Mouse (Mus musculus): ENCODE results near the gene Nfatc3.

Gene Nfatc3

DNA sequence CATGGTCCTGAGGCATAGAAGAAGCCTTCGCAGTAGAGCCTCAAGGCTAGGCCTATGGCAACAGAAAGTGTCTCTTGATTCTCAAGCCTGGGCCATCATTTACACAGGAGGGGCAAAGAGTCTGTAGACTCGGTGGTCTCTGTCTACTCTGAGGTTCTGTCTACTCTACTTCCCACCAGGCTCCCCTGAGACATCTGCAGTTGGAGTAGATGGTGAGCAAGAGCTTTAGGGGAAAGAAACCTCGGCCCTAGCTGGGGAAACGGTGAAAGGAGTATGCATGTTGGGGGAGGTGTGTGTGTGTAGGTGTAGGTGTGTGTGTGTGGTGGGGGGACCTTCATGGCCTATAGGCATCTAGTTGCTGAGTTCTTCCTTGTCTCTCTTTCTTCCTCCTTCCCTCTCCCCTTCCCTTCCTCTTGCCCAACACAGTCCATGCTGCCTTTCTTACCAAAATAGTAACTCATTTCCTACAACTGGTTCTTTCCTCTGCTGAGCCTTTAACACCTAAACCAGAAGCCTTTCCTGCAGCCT, 2.1 kb upstream of the Nfatc3 start:
- no peak for DNase-seq (ENCODE audit: low read depth, low spot score)

- DNase-seq (ENCODE audit: low read depth, low spot score) = peak; percentile 71
Measured at GRCm38 (mm10) chr8:106059613-106060371, 1.2 kb downstream of the Nfatc3 start.

DNA sequence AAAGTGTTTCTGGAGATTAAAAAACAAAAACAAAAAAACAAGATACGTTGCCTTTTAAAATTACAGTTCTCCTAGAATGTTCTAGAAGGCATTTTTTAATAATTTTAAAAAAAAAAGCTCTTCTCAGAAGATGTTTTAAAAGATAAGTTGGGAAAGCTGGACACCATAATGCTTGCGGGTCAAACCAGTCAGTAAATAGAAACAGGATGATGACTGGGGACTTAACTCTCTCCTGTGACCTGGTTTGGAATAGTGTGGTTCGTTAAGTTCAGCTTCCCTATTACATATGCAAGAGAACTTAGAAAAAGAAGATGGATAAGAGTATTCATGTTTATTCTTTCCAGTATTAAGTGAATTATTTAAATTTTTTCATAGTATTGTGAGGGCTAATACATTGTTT, 1.9 kb downstream of the Nfatc3 start:
- DNase-seq (ENCODE audit: low read depth, low spot score) = no peak

- no peak for DNase-seq (ENCODE audit: low read depth, low spot score)
Measured at GRCm38 (mm10) chr8:106061686-106062085, 3.0 kb downstream of the Nfatc3 start.

GRCm38 (mm10) chr8:106063046-106063445, 4.4 kb downstream of the Nfatc3 start:
- no peak for DNase-seq (ENCODE audit: low read depth, low spot score)

DNA sequence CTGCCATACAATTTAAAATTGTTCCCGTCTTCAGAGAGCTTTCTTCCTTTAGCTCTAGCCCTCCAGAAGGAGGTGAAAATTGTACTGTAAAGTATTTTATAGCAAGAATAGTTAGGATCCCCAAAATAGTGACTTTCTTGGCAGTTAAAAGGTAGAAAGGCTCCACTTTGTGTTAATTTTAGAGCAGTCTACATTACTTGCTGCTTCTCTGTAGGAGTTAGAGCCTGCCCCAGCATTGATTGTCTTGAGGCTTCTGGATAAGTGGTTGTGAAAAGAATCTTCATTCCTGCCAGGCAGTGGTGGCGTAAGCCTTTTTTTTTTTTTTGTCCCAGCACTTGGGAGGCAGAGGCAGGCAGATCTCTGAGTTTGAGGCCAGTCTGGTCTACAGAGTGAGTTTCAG, 8.1 kb downstream of the Nfatc3 start:
- DNase-seq (ENCODE audit: low read depth, low spot score) = no peak

DNA sequence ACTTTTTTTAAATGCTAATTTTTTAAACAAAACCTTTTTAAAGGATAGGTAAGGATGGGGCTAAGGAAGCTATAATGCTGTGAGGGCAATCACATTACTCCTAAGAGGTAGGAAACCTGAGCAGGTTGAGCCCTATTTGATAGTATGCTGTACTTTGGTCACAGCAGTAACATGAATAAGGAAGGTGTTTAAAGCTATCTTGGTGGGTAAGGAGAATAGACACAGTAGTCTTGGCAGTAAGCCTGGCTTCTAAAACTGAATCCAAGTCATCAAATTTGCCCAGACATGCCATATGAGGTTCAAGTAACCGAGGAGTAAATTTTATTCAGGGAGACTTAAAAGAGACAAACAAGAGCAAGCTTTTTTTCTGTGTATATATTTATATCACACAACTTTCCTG, 10.9 kb downstream of the Nfatc3 start:
- DNase-seq (ENCODE audit: low read depth, low spot score) = no peak

- DNase-seq (ENCODE audit: low read depth, low spot score) = no peak
Measured at GRCm38 (mm10) chr8:106072113-106072512, 13.5 kb downstream of the Nfatc3 start.

DNA sequence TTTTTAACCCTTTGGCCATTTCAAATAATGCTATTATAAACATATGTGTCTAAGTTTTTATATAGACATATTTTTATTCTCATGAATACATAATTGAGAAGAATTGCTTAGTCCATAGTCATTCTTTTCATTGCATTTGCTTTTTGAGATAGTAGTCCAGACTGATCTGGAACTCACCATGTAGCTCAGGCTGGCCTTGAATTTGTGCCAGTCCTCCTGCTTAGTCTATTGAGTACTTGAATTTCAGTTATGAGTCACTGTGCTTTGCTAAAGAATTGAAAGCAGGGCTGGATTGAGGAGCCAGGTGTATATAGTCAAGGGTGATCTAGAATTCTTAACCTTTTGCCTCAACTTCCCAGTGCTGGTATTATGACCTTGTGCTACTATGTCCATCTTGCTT, 15.6 kb downstream of the Nfatc3 start:
- DNase-seq (ENCODE audit: low read depth, low spot score) = no peak

GRCm38 (mm10) chr8:106074659-106075058, 16.0 kb downstream of the Nfatc3 start:
- no peak for DNase-seq (ENCODE audit: low read depth, low spot score)

DNA sequence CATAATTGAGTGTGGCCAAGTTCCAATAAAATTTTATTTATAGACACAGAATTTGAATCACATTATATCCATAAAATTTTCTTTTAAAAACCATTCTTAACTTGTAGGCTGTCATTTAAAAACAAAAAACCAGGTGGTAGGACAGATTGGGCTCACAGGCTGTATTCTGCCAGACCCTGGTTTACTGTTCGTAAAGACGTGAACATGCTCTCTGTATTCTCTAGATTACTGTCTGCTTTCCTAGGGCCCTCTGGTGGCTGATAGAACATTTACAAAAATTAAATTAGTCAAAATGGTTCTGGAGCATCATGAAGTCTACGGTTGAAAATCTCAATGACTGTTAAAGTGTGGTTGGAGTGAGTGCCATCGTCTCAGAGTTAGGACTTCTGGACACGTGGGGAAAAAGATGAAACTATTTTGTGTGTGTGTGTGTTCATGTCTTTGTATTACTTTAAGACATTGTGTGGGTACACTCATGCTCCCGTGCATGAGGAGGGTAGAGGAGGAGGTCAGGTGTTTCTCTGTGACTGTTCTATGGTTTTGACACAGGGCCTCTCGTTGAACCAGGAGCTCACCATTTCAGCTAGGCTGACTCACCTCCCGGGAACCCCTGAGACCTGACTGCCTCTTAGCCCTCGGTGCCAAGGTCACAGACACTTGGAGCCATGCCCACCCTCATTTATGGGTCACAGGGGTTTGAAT, 16.7 kb downstream of the Nfatc3 start:
- no peak for DNase-seq (ENCODE audit: low read depth, low spot score)

DNA sequence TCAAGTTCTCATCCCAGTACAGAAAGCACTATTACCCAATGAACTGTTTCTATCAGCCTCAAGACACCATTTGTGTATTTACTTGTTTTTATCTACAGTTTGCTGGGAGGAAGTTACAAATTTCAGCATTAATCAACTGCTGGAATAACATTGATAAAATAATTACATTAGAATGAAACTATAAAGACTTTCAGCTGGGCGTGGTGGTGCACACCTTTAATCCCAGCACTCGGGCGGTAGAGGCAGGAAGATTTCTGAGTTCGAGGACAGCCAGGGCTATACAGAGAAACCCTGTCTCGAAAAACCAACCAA, 17.2 kb downstream of the Nfatc3 start:
- DNase-seq (ENCODE audit: low read depth, low spot score) = no peak

- DNase-seq (ENCODE audit: low read depth, low spot score) = peak; percentile 18
Measured at GRCm38 (mm10) chr8:106076612-106077011, 18.0 kb downstream of the Nfatc3 start.

DNA sequence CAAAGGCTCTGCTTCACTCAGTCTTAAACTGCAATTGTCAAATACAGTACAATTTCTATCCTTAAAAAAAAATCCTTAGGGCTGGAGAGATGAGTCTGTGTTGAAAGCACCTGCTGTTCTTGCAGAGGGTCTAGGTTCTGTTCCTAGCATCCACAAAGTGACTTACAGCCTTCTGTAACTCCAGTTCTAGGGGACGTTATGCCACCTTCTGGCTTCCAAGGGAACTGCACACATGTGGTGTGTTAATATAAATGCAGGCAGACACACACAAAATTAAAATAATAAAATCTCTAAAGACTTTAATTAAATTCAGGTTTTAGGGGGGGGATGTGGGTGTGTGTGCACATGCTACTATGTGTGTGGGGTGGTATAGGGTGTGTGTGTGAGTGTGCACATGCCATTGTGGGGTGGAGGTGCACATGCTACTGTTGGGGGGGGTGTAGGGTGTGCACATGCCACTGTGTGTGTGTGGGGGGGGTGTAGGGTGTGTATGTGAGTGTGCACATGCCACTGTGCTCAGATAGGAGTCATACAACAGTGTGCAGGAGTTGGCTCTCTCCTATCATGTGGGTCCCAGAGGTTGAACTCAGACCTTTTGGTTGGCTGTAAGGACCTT, 18.9 kb downstream of the Nfatc3 start:
- no peak for DNase-seq (ENCODE audit: low read depth, low spot score)

DNA sequence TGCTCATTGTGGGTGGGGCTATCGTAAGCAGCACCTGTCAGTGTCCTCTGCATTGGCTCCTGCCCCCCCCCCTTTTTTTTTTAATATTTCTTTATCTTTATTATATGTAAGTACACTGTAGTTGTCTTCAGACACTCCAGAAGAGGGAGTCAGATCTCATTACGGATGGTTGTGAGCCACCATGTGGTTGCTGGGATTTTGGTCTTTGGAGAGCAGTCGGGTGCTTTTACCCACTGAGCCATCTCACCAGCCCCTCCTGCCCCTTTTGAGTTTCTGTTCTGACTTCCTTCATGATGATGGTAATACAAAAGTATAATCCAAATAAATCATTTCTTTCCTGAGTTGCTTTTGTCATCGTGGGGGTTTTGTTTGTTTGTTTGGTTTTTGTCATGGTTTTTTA, 43.7 kb downstream of the Nfatc3 start:
- no peak for DNase-seq (ENCODE audit: low read depth, low spot score)

DNA sequence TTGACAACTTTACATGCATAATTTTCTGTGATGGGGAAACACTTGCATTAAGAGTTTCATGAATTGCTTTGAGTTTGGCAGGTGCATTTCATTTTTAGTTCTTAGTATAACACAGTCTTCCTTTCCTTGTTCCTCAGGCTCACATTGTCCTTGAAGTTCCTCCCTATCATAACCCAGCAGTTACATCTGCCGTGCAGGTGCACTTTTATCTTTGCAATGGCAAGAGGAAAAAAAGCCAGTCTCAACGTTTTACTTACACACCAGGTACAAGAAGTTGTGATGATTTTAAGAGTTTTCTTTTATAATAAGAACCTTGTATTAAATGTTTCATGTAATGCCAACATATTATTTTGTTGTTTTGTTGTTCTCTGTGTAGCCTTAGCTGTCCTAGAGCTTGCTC, 45.2 kb downstream of the Nfatc3 start:
- no peak for DNase-seq (ENCODE audit: low read depth, low spot score)

DNA sequence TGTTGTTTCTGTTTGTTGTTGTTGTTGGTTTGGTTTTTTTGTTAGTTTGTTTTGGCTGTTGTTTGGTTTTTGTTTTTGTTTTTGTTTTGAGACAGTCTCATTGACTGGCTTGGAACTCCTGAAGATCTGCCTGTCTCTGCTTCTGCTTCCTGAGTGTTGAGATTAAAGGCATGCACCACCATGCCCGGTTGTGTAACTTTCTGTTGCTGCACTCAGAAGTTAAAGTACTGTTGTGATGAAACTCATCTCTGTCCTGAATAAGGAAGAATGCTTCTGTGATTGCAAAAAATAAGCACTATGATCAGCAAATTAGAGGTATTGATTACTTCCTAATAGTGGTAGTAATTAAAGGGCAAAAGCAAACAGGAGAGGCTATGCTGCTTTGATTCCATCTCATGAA, 47.6 kb downstream of the Nfatc3 start:
- no peak for DNase-seq (ENCODE audit: low read depth, low spot score)

DNA sequence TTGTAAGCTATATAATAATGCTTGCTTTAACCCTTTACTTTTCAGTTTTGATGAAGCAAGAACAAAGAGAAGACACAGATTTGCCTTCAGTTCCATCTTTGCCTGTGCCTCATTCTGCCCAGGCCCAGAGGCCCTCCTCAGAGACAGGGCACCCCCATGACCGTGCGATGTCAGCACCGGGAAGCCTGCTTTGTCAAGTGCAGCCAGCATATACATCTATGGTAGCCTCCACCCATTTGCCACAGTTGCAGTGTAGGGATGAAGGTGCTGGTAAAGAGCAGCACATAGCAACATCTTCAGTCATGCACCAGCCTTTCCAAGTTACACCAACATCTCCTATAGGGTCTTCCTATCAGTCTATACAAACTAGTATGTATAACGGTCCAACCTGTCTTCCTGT, 49.4 kb downstream of the Nfatc3 start:
- no peak for DNase-seq (ENCODE audit: low read depth, low spot score)

DNA sequence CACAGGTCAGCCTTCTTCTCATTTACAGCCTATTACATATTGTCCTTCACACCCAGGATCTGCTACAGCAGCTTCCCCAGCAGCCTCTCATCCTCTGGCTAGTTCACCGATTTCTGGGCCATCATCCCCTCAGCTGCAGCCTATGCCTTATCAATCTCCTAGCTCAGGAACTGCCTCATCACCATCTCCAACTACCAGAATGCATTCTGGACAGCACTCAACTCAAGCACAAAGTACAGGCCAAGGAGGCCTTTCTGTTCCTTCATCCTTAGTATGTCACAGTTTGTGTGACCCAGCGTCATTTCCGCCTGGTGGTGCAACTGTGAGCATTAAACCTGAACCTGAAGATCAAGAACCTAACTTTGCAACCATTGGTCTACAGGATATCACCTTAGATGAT, 50.1 kb downstream of the Nfatc3 start:
- DNase-seq (ENCODE audit: low read depth, low spot score) = no peak

GRCm38 (mm10) chr8:106112041-106112440, 53.4 kb downstream of the Nfatc3 start:
- no peak for DNase-seq (ENCODE audit: low read depth, low spot score)

GRCm38 (mm10) chr8:106112514-106112913, 53.9 kb downstream of the Nfatc3 start:
- no peak for DNase-seq (ENCODE audit: low read depth, low spot score)

GRCm38 (mm10) chr8:106115897-106116296, 57.3 kb downstream of the Nfatc3 start:
- peak; percentile 37 for DNase-seq (ENCODE audit: low read depth, low spot score)

DNA sequence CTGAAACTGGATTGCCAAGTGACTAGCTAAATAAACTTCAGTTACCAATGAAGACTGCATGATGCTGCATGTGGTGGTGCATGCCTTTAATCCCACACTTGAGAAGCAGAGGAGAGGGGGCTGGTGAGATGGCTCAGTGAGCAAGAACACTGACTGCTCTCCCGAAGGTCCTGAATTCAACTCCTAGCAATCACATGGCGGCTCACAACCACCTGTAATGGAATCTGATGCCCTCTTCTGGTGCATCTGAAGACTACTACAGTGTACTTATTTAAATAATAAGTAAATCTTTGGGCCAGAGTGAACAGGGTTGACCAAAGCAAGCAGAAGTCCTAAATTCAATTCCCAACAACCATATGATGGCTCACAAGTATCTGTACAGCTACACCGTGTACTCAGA, 64.8 kb downstream of the Nfatc3 start:
- DNase-seq (ENCODE audit: low read depth, low spot score) = no peak
